Mouse (Mus musculus) right cerebral cortex, postnatal 10 days (tissue): ENCODE results near the gene Plcl2.

ENCODE experiments used
- DNase-seq, 2 experiments: peaks; one replicate each; pipeline ENCODE4 v3.0.0; 2021; ENCODE audit warnings: low spot score in 2 of 2

Plcl2 gene

DNA sequence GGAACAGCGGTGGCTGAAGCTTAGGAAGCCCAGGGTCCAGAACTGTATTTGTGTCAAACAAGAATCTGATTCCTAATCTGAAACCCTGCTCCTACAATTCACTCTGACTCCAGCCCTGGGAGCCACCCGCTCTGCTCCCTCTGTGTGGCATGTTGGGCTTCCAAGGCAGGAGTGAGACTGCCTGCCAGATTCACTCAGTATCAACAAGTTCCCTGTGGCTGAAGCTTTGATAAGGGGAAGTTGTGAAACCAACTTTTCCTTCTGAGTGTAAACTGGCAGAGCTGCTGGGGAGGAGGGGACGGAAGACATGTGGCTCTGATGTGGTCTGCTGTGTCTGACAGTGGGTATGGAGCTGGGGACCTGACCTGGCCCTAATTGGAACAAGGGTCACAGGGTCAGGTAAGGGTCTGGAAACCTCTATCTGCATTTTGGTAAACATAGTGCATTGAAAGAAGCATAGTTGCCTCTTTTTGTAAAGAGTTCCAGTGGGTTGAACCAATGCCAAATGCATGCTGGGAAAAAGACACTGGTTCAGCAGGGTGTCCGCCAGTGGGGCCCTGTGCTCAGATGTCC lies 226.3 kb downstream of the Plcl2 start:
- DNase-seq = no peak

DNA sequence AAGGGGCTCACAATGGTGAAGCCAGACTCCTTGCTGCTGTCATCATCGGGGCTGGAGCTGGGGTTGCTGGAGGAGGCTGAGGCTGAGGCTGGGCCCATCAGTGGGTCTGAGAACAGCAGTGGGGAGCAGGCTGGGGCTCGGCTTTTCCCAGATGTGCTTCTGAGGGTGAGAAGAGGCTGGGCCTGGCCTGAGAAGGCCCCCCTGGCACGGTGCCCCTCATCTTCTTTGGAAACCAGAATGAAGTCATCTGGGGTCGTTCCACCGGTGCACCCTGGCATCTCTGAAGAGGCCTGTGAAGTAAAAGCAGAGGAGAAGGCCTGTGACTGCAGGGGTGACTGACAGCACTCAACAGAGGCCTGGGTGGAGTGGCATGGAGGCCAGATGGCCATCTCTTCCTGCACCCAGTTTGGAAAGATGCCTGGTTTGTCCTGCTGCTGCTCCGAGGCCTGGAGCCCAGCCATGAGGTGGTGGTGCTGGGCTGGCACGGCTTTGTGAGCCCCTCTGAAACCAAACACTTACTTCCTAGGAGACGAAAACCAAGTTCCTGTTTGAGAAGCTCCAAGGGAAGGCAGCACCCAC lies 226.8 kb downstream of the Plcl2 start:
- peak in 1 of 2 experiments; percentile 54 for DNase-seq

DNA sequence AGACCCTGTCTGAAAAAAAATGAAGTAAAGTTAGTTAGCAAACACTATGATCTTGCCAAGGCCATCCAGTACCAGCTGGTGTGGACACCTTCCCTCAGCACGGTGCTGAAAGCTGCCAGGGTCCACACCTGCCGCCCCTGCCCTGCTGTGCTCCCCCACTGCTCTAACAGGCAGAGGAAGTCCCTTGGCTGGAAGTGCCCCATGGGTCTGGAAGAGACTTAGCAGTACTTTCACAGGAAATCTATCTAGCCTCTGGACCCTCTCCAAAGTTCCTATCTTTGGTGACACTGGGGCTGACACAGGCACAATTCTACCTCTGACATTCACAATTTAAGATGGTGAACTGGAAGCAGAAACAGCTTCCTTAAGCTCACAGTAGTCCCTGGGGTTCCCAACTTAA lies 227.9 kb downstream of the Plcl2 start:
- DNase-seq = no peak
